Comparison of ENCODE assay signal across 8 mouse cellular contexts in the genomic region with DNA sequence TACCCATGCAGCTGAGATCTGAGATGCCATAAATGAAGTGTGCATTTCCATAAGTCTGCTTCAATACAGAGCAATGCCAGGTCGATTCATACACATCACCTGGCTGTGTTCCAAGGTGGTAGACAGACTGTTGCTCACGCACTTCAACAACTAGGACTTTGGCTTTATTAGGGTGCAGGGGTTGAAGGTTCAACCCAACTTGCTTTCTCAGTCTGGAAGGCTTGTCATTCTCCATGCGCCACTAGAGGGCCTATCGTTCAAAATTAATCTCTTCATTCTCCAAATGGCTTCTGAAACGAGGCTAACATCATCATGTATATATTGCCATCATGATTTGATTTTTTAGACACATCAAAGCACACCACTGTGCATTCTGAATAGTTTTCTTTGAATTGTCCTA.
DNase-seq lines count a peak whose midpoint lies in the region; ATAC-seq and TF ChIP-seq lines count a peak whose summit lies in the region.

No protein-coding gene starts in this region.

- WGBS in kidney, postnatal 0 days, result 21% methylated on average over 5 of the region's 5 CpGs

- H3K4me3 ChIP-seq in gastrocnemius, adult 2 months, result no peak overlapping the region
- H3K4me3 ChIP-seq in kidney, postnatal 0 days (replicated peaks; ENCODE audit: low read depth, low read length), result no peak overlapping the region

- no peak overlapping the region for H3K9ac ChIP-seq in kidney, postnatal 0 days (ENCODE audit: low read depth, low read length)

- H3K4me1 ChIP-seq in kidney, postnatal 0 days (replicated peaks; ENCODE audit: insufficient read depth, low read length), result no peaks in the 10 kb centered on the region

- intact Hi-C loops in gastrocnemius, adult 2 months (cut with DNase I), result loop anchor here (1.0 to 10.0 kb wide), 2 partner anchors 254 to 501 kb away; no protein-coding TSS in a partner anchor

- no peak overlapping the region for H3K27ac ChIP-seq in gastrocnemius, adult 2 months
- no peak overlapping the region for H3K27ac ChIP-seq in kidney, postnatal 0 days

- peak; percentile 64 for TF ChIP-seq CTCF in gastrocnemius, adult 2 months (IDR thresholded peaks at IDR 0.05)
- TF ChIP-seq CTCF in kidney, postnatal 0 days (IDR thresholded peaks at IDR 0.05; ENCODE audit: low read depth), result peak; percentile 66

- no peaks in the 10 kb centered on the region for H3K36me3 ChIP-seq in kidney, postnatal 0 days (ENCODE audit: insufficient read depth, low read length)
- H3K36me3 ChIP-seq in splenic B cell, adult 2 months (ENCODE audit: control insufficient read depth, insufficient read depth, low read length, poor library complexity, severe bottlenecking), result no peaks in the 10 kb centered on the region

- H3K27me3 ChIP-seq in kidney, postnatal 0 days (ENCODE audit: insufficient read depth, low read length), result no peaks in the 10 kb centered on the region
- H3K27me3 ChIP-seq in splenic B cell, adult 2 months (ENCODE audit: control insufficient read depth, insufficient read depth, low read length, poor library complexity, severe bottlenecking), result no peaks in the 10 kb centered on the region

- no peaks in the 10 kb centered on the region for H3K9me3 ChIP-seq in kidney, postnatal 0 days (replicated peaks; ENCODE audit: low read length)

- ATAC-seq in kidney, postnatal 0 days (replicated peaks; ENCODE audit: low FRiP score, low read depth), result no peak

- DNase-seq in gastrocnemius, adult 2 months, result no peak
- DNase-seq in gastrocnemius, postnatal 4 days (ENCODE audit: low spot score in 2 of 2), result no peak
- peak; percentile 37 to 59 for DNase-seq in right cerebral cortex, adult 2 months (ENCODE audit: low spot score in 2 of 2)
- DNase-seq in right cerebral cortex, postnatal 25 days, result no peak
- peak; percentile 39 to 68 for DNase-seq in cerebellum, postnatal 25 days
- DNase-seq in kidney, postnatal 0 days (ENCODE audit: low spot score), result peak; percentile 25
- peak; percentile 43 for DNase-seq in splenic B cell, adult 2 months (ENCODE audit: low read depth, low spot score)
- DNase-seq in c-Kit-positive CD71-positive TER-119-positive erythroid progenitor cells, embryonic 14.5 days (ENCODE audit: low spot score), result no peak

- no peak overlapping the region for H3K4me2 ChIP-seq in kidney, postnatal 0 days (ENCODE audit: low read length)

Comparison
In these comparisons a context has a peak if more than half of its experiments do, and no peak if none do; other contexts are left out.
1. DNase-seq: peak in right cerebral cortex, adult 2 months (2 of 2), cerebellum, postnatal 25 days (2 of 2), kidney, postnatal 0 days (single experiment) and splenic B cell, adult 2 months (single experiment); none in gastrocnemius, adult 2 months (single experiment), gastrocnemius, postnatal 4 days (0 of 2), right cerebral cortex, postnatal 25 days (single experiment) and c-Kit-positive CD71-positive TER-119-positive erythroid progenitor cells, embryonic 14.5 days (single experiment).